Mouse (Mus musculus): ENCODE measurements around the gene Scfd2.

DNA sequence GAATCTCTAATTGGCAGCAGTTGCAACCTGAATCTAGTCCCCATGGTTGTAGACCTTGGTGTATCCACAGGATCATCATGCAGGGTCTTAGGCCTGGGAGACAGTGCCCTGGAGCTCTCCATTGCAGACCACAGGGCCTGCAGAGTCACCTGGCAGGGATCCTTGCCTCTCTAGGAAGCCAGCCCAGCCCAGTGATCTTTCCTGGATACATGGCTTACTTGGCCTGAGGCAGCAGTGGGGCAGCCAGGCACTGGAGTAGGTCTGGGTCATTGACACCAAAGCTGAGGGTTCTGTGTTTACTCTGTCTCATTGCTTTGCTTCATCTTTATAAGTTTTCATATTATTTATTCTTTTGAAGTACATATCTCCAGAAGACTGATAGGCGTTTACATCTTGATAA, 29.6 kb upstream of the Scfd2 start:
- no peak for TF ChIP-seq POLR2A (IDR thresholded peaks at IDR 0.05; ENCODE audit: borderline replicate concordance, extremely low read depth, low read depth, low read length)
- no peak for TF ChIP-seq CTCF (IDR thresholded peaks at IDR 0.05; ENCODE audit: insufficient read depth, low read length)
